Mouse (Mus musculus) limb, embryonic 15.5 days (tissue): ENCODE measurements at regions not wholly inside any gene's neighbourhood (a gene's known extent, or its start where the extent isn't known, plus 50 kb on each side); places are given as distances from the start of the nearest gene placed in this dataset. TPM values are rescaled to one million over a fixed set of nuclear protein-coding genes. Genes with fewer than 3 reads are reported as not detected.

Source experiments
- microRNA counts: library from miRNA; unstranded; fragments of <30 nt; microRNA quantifications from one replicate; lab custom pipeline; 2016
- microRNA-seq: library from miRNA; unstranded; fragments of <30 nt; microRNA quantifications from one replicate; pipeline ENCODE4, GENCODE M21; 2016

MicroRNA genes in the stretch of these regions (microRNA counts, 519-probe panel; counts per million panel counts)
- 2,318 counts per million, percentile 46 among the panel's probes with 10 or more counts for microRNA mmu-miR-710 (lab: Ali Mortazavi, UCI)

Small RNAs in the stretch of these regions (microRNA-seq; reads per million reads assigned to microRNA genes)
- gene Mir710 = not detected
